Mouse (Mus musculus) v-Abl transformed pro-B cells (cell line): Measurements from ENCODE around the gene Stra8.

Source experiments
- in situ Hi-C, 2 experiments: fragments of 400-800 bp; cut with MboI; formaldehyde crosslinking; loops; one replicate each; pipeline ENCODE4 v1.15.1; 2025; ENCODE audit not compliant: unreplicated experiment in 2 of 2

The Stra8 gene

DNA sequence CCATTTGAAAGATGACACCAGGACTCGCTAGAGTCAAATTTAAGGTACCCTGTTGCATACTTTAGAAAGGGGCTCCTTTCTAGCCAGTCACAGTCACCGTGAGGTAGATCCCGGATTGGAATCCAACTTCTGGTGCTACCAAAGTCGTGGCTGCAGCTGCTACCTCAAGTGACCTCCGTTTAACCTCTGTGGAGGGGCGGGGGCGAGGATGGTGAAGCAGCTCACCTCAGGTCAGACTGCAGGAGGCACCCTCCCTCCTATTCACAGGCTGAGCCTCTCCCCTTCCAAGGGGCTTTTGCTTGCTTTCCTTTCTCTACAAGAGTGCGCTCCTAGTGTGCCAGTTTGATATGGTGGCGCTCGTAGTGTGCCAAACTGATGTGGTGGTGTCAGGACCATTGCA, at the start of gene Stra8:
Gene Stra8, plus strand, starts transcription at position 208 of the 400 bp plus-strand sequence.
- in situ Hi-C loops: loop anchor here (5.0 to 10.0 kb wide), 4 partner anchors 38 to 625 kb away; no protein-coding TSS in a partner anchor

DNA sequence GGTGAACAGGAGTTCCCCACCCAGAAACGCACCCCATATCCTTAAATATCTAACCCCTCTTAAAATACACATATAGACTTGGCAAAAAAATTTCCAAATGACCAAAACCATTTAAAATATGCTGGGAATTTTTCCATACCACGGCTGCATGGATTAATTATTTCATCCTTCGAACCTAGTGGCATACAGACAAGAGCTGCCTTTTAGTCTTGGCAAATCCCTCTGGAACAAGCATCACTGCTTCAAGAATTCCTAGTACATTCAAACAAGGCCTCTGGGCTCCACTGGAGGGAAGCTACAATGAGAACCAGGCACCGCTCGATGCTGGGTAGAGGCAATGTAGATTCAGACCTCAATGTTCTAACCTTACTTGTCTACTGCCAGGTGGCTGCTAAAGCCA, 49.2 kb upstream of the Stra8 start:
- in situ Hi-C loops: loop anchor here in 1 of 2 experiments (10.0 to 25.0 kb wide), 2 partner anchors 396 to 1608 kb away; partner anchors contain the start of gene Bpgm

DNA sequence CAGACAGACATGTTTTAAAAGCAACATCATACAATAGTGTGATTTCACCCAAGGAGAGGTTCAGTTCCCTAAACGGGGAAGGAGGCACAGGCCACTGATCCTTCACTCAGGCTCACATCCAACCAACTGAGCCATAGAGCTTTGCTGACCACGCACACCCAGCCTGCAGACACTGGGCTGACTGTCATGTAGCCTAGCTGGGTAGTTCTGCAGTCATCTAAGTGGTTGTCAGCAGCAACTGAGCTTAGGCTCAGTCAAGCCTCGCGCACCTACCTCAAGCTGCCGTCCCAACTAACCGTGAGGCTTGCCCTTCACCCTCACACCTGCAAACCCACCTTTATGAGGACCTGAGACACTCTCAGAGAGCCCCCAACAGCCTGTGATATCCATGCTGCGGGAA, 48.0 kb upstream of the Stra8 start:
- in situ Hi-C loops: loop anchor here in 1 of 2 experiments (10.0 to 25.0 kb wide), 2 partner anchors 397 to 1610 kb away; partner anchors contain the start of gene Bpgm

GRCm38 (mm10) chr6:34872871-34873270, 47.1 kb upstream of the Stra8 start:
- in situ Hi-C loops: loop anchor here in 1 of 2 experiments (10.0 to 25.0 kb wide), 2 partner anchors 398 to 1611 kb away; partner anchors contain the start of gene Bpgm

GRCm38 (mm10) chr6:34874101-34874921, 45.7 kb upstream of the Stra8 start:
- in situ Hi-C loops: loop anchor here in 1 of 2 experiments (10.0 to 25.0 kb wide), 2 partner anchors 400 to 1612 kb away; partner anchors contain the start of gene Bpgm

DNA sequence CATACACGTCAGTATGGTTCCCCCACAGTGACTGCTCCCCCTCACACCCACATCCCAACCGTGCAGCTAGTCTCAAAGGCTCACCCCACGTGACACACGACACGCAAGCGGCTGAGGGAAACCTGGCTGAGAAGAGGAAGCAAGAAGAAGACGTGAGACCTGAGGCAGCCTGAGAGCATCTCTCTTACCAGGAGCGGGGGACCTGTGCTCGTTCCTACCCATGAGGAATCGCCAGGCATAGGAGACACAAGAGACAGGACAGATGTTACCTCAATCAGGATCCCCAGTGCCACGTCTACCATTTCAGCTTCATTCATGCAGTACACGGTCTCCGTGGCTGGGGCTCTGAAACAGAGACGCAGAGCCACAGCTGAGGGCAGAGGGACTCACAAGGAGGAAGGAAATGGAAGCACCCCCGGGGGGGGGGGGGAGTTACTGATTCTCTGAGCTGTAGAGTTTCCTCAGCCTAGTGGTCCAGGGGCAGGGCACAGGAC, 44.6 kb upstream of the Stra8 start:
- in situ Hi-C loops: loop anchor here in 1 of 2 experiments (10.0 to 25.0 kb wide), 2 partner anchors 401 to 713 kb away; partner anchors contain the start of gene Bpgm

GRCm38 (mm10) chr6:34875966-34876834, 43.8 kb upstream of the Stra8 start:
- in situ Hi-C loops: loop anchor here in 1 of 2 experiments (10.0 to 25.0 kb wide), 2 partner anchors 401 to 714 kb away; partner anchors contain the start of gene Bpgm

DNA sequence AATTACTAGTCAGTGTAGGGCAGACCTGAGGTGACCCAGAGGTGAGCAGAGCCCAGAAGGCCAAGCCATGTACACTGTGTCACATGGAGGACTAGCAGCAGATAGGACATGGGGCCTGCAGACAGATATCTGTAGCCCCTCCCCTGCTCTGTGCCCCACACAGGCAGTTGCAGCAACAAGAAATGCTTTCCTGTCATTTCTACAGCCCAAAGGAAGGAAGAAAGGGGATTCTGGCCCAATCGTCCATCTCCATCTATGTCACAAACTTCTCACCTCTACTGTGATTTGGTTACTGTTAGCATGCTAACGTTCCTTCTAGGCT, 43.2 kb upstream of the Stra8 start:
- in situ Hi-C loops: loop anchor here in 1 of 2 experiments (10.0 to 25.0 kb wide), 2 partner anchors 402 to 714 kb away; partner anchors contain the start of gene Bpgm

DNA sequence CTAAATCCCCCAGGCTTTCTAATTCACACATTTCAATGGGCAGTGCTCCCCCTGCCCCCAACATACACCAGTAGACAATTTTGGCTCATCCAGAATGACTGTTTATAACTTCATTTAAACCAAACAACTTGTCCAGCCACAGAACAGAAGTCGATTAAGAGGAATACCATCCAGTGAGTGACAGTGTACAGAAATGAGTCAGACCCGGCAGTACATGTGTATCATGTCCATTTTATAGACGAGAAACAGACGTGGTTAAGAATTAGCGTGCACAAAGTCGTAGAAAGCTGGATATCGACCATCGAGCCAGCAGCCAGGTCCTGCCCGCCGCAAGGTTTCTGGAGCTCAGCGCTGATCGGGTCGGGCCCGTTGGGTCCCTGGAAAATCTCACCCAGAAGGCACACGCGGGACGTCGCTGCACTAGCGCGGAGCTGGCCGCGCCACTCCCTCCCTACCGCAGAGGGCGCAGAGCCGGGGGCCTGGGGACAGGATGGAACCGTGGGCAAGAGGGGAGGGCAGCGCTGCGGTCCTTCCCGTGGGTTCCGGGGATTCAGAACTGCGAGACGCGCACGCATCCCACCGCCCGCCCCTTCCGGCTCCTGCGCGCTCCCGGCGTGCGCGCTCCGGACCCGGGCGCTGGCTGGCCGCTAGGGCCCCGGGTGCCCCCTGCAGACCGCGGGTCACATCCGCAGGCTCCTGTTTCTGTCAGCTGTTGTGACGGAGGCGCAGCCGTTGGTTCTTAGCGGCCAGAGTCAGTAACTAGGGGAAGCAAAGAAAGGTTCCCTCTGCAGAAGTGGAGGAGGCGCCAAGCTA, 42.2 kb upstream of the Stra8 start, which contains the start of gene Cyren:
Gene Cyren, minus strand, starts transcription at position 552 of the 813 bp plus-strand sequence.
- in situ Hi-C loops: loop anchor here in 1 of 2 experiments (10.0 to 25.0 kb wide), 2 partner anchors 403 to 715 kb away; partner anchors contain the start of gene Bpgm

DNA sequence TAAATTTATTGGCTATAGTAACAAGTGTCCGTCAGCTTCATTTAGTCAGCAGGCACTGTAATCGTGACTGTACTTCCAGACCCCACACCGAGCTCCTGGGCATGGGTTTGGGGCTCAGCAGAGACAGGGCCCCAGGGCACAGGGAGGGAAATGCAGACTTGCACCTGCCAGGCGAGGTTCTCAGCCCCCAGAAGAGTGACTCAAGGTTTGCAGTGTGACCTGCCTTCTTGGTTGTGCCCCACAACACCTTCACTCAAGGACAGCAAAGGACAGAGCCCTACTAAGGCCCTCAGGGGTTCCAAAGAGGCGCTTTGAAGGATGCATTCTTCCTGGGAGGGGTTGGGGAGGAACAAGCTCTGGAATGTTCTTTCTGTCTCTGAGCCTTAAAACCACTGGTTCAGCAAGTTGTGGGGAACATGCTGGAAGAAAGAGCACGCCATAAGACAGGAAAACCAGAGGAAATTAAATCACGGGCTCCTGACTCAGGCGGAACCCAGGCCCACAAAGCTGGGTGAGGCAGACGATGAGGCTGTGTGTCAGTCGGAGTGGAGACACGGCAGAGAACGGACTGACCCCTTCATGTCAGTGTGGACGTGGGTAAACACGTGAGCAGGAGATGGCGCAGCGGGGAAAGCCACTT, 40.7 kb upstream of the Stra8 start:
- in situ Hi-C loops: loop anchor here in 1 of 2 experiments (10.0 to 25.0 kb wide), 2 partner anchors 404 to 717 kb away; partner anchors contain the start of gene Bpgm

GRCm38 (mm10) chr6:34879911-34880475, 40.0 kb upstream of the Stra8 start:
- in situ Hi-C loops: loop anchor here (5.0 to 25.0 kb wide), 4 partner anchors 37 to 718 kb away; partner anchors contain the start of genes Bpgm (in 1 of the 2) and Stra8 (in 1 of the 2)

- in situ Hi-C loops: loop anchor here (5.0 to 25.0 kb wide), 3 partner anchors 33 to 722 kb away; partner anchors contain the start of gene Stra8 (in 1 of the 2)
Measured at GRCm38 (mm10) chr6:34884724-34885123, 35.2 kb upstream of the Stra8 start.

- in situ Hi-C loops: loop anchor here in 1 of 2 experiments (25.0 kb wide), 1 partner anchor 725 kb away; no protein-coding TSS in a partner anchor
Measured at GRCm38 (mm10) chr6:34887131-34887850, 32.7 kb upstream of the Stra8 start.

DNA sequence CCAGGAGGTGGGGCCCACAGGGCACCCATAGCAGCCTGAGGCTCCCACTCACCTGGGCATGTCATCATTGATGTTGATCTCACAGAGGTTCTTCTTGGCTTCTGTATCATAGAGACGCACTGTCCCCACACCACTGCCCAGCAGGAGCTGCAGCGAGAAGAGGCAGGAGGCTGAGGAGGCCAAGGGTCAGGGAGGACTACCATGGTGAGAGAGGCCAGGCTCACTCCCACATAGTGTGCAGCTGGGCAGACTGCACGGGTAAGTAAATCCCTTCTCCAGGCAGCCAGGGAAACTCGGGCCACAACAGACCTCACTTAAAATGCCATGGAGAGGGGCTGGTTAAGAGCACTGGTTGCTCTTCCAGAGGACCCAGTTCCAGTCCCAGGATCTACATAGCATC, 30.8 kb upstream of the Stra8 start:
- in situ Hi-C loops: loop anchor here in 1 of 2 experiments (25.0 kb wide), 1 partner anchor 727 kb away; no protein-coding TSS in a partner anchor

GRCm38 (mm10) chr6:34895569-34895968, 24.4 kb upstream of the Stra8 start:
- in situ Hi-C loops: loop anchor here in 1 of 2 experiments (25.0 kb wide), 1 partner anchor 733 kb away; no protein-coding TSS in a partner anchor

DNA sequence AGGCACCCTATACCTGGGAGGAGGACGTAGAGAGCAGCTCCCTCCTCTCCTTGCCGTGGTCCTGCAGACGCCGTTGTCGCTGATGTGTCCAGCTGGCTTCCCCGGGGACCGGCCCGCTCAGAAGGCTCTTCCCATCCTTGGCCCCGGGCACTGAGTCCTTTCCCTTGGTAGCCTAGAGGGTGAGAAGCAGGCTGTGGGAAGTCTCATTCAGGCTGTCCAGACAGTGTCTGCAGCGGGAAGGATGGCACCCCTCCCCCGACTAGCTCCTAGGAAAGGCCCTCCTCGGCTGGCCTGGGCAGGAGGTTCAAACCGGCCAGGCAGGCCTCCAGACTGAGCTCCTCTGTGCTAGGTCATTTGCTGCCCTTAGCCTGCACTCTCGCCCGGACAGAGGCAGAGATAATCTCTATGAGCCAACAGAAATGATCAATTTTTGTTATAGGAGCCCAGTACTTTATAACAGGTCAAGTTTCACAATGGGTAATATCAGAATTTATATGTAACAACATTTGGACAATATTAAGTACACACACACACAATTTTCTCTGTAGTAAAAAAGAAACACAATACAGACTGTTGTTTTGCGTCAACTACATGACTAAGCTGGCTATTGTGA, 23.7 kb upstream of the Stra8 start:
- in situ Hi-C loops: loop anchor here in 1 of 2 experiments (25.0 kb wide), 1 partner anchor 734 kb away; no protein-coding TSS in a partner anchor

DNA sequence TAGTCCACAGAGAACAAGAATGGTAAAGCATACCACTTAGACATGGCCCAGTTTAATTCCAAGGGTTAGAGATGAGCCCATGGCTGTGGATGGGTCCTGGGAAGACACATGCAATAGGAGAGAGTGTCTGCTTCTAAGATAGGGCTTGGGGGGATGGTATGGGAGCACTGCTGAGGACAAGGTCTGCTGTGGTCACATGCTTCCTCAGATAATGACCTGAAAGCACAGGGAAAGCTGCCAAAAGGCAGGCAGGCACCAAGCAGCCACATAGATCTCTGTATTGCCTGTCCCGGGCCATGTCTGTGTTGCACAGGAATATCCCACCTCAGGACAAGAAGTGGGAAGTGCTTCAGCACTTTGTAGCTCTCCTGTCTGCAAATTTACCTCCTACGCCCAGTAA, 20.8 kb upstream of the Stra8 start:
- in situ Hi-C loops: loop anchor here in 1 of 2 experiments (25.0 kb wide), 1 partner anchor 737 kb away; no protein-coding TSS in a partner anchor
